Mouse (Mus musculus): ENCODE measurements at regions not wholly inside any gene's neighbourhood (a gene's known extent, or its start where the extent isn't known, plus 50 kb on each side); places are given as distances from the start of the nearest gene placed in this dataset.

- no peak for DNase-seq (ENCODE audit: low read depth, low spot score)
Measured at GRCm38 (mm10) chr1:92341846-92342540, 131.7 kb downstream of the Ndufa10 start.

- no peak for DNase-seq (ENCODE audit: low read depth, low spot score)
Measured at GRCm38 (mm10) chr1:92340644-92341043, 133.0 kb downstream of the Ndufa10 start.

DNA sequence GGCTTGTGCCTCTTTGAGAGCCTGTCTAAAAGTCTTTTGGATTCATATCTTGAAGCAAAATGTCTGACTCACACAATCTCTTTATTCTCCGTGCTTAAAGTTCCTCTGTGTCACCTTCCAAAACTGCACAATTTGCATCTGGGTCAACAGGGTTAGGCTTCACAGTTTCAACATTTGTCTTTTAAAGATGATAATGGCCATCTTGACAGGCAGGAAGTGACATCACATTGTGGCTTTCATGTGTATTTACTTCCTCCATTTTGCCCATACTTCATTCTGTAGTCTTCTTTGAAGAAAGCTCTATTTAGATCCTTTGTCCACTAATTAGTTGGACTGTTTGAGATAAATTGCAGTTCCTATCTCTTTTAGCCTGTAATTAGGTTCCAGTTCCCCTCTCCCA is 135.1 kb downstream of the Ndufa10 start:
- no peak for DNase-seq (ENCODE audit: low read depth, low spot score)

- DNase-seq (ENCODE audit: low read depth, low spot score): peak; percentile 42
Measured at GRCm38 (mm10) chr1:92337450-92337849, 136.2 kb downstream of the Ndufa10 start.

DNA sequence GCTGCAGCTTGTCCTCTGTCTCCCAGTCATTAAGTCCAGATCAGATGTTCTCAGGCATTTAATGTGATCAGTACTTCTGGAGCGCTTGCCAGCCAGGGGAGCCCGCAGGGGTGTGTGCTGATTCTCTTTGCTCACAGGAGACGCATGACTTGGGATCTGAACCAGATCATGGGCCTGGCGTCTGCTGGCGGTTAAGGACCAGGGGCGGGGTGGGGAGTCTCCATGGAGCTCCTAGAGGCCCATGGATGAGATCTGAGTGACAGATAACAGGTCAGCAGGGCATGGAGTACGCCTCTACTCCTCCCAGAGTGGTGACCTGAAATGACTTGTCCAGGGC is 136.7 kb upstream of the Hdac4 start:
- no peak for DNase-seq (ENCODE audit: low read depth, low spot score)

DNA sequence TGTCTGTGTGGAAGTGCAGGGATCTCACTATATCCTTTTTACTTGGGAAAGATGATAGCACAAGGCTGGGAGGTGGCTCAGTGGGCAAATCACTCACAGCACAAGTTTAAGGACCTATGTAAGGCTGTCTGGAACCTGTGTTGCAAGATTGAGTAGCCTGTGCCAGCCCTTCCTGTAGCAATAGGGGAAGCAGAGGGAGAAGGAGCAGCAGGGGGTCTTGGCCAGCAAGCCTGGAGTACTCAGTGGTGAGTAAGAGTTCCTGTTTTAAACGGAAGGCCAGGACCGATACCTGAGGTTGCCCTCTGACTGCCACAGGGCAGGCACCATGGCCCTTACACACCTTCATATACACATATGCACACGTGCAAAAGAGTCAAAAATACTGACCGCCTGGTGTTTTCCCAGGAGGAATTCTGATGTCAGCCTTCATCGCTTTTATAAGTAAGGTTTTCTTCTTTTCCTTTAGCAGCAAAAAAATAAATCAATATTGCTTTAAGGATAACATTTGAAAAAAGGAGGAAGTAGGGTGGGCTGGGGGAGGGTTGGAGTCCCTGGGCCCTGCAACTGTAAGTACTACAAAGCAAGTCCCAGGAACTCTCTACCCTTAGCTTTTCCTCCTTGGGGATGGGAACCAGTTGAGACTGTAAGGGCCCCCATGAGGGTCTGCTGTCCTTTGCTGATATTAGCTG is 136.2 kb upstream of the Hdac4 start:
- no peak for DNase-seq (ENCODE audit: low read depth, low spot score)

DNA sequence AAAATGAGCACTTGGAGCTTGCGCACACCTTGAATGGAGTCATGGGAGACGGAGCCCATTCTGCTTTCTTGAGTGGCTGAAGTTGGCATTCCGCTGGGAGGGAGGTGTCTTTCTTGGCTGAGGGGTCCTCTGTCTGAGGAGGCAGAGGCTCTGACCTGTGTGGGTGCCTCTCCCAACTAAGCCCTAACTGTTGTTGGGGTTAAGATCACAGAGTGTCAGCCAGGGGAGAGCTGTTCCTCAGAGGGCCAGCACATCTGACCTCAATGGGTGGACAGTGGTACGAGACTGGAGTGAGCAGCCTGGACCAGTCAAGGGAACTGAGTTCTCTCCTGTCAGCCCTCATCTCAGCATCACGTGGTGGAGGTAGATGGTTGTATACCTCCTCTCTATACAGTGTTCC is 134.7 kb upstream of the Hdac4 start:
- no peak for DNase-seq (ENCODE audit: low read depth, low spot score)

- DNase-seq (ENCODE audit: low read depth, low spot score): no peak
Measured at GRCm38 (mm10) chr1:92329491-92329890, 134.0 kb upstream of the Hdac4 start.

DNA sequence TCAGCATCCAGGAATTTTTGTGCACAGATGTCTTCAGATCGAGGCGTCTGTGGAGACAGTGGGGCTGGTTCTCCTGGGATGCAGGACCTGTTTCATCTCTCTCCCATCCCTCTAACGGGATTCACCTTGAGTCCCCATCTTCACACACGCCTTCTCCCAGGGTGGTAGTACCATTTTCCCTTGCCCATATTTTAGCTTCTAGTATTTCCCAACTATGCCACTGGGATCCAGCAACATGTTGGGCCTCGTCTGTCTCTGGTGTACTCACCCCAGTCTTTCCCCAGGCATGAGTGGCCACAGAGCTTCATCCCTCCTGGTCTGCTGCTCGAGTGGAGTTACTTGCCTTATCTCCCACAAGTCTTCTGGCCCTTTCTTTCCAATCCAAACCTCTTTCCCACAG is 131.6 kb upstream of the Hdac4 start:
- no peak for DNase-seq (ENCODE audit: low read depth, low spot score)

DNA sequence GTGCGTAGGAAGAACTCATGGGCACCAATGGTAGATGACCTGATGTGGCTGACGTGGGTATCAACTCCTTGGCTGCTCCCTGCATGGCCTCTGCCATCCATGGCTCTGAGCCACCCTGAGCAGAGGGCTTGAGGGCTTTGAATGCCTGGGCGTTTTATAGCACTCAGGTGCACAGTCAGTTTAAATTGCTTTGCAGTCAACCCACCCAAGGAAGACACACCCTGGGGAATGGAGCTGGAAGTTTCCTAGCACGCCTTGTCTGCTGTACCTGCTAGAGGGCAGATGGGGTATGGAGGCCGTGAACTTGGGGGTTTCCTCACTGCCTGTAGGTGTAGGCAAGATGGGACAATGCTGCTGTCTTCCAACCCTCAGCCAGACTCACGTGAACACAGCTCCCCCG is 129.8 kb upstream of the Hdac4 start:
- DNase-seq (ENCODE audit: low read depth, low spot score): no peak

GRCm38 (mm10) chr1:92324091-92324950 is 128.8 kb upstream of the Hdac4 start:
- no peak for DNase-seq (ENCODE audit: low read depth, low spot score)

- DNase-seq (ENCODE audit: low read depth, low spot score): no peak
Measured at GRCm38 (mm10) chr1:92317131-92317530, 121.6 kb upstream of the Hdac4 start.

DNA sequence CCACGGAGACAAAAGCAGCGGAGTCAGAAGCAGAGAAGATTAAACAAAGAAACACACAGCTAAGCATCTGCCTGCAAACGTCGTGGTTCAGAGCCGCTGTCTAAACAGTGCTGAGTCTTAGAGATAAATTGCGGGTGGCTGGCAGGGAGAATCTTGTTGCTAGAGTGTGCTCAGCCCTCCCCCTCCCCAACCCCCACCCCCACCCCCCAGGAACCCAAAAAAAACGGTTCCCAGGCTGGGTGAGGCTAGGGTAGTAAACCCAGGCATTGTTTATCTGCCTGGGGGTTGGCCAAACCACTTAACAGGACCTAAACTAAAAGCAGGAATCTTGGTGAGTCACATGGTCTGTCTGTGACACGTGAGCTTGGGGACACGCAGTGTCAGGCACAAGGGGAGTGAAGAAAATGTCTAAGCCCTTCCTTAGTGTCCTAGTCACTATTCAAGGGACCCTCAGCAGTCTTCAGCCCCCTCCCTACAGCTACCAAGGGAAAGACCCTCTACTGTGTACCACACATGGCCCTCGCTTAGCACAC is 120.8 kb upstream of the Hdac4 start:
- DNase-seq (ENCODE audit: low read depth, low spot score): no peak

DNA sequence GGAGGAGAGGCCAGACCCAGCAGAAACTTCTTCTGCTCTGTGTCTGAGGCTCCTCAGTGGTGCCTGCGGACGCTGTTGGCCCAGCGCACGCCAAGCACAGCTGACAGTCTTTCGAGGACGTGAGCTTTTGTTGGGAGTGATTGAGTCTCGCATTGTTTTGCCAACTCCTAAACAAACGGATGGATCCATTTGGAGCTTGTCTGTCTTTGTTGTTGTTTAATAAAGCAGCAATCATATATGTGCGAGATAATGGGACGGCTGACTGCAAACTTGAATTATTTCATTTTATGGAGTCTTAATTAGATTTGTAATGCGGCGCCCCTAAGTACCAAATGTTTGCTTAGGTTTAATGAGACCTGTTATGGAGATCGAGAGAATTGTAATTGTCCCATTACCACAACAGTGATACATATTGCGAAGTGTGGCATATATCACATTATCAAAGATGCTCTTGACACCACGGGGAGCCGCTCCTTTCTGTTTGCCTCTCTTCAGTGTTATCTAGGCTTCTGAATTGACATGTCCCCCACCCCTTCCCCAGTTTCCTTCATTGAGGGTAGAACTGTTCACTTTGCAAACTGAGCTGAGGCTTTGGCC is 117.6 kb upstream of the Hdac4 start:
- no peak for DNase-seq (ENCODE audit: low read depth, low spot score)

DNA sequence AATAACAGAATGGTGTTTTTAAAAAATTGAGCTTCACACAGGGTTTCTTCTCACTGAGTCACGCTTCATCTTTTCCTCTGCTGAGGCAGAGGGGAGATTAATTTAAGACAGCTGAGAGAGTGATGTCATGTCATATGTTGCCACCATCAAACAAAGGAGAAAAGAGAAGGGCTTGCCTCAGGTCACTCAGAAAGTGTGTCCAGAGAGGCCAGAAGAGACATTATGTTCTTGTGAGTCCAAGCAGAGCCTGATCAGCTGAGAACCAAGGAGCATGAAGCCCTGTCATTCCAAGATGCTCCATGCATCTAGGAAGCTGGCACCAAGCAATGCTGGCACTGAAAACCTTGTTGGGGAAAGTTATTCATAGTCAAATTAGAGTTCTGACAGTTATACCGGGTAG is 114.4 kb upstream of the Hdac4 start:
- DNase-seq (ENCODE audit: low read depth, low spot score): no peak

DNA sequence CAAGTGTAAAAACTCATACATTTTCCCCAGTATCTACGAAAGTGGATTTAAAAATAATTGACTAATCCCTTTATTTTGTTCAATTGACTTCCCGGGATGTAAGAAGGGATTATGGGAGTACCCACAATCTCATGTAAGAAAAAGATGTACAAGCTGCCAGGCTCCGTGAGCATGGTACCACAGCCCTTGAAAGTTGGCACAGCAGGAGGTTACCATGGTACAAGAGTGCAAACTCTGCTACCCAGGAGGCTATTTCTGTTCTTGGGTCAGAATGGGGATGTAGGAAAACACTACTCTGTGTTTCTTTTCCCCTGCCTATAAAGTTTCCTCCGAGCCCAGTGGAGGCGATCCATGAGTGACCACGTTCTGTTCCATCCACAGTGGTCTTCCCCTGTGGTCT is 113.9 kb upstream of the Hdac4 start:
- DNase-seq (ENCODE audit: low read depth, low spot score): no peak

GRCm38 (mm10) chr1:92308537-92308936 is 113.0 kb upstream of the Hdac4 start:
- DNase-seq (ENCODE audit: low read depth, low spot score): no peak

DNA sequence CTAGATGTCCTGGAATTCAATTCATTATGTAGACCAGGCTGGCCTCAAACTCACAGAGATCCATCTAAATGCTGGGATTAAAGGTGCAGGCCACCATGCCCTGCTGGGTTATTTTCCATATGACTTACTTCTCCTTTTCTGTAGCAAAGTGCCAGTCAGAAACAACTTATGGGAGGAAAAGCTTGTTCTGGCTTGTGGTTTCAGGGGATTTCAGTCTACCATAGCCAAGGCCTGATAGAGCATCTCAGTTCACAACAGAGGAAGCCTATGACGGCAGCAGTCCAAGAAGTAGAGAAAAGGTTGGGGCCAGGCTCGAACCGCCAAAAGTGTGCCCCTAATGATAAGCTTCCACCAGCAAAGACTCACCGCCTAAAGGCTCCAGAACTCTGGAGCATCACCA is 110.5 kb upstream of the Hdac4 start:
- no peak for DNase-seq (ENCODE audit: low read depth, low spot score)

DNA sequence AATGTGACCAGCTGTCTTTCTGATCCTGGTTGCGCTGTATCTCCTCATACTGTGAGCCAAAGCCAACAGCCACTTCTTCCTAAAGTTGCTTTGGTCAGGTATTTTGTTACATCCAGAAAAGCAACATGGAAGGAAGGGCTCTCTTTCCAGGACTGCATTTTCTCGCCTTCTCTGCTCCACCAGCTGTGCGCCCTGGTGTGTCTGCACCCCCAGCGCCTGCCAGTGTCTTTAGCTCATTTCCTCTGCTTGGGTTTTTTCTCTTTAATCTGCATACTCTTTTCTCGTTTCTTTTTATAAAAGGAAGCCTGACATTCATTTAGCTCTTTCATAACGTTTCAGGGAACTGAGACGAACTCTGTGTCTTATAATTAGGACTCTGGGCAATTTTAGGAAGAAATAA is 103.5 kb upstream of the Hdac4 start:
- no peak for DNase-seq (ENCODE audit: low read depth, low spot score)

- DNase-seq (ENCODE audit: low read depth, low spot score): no peak
Measured at GRCm38 (mm10) chr1:92292681-92293380, 97.3 kb upstream of the Hdac4 start.

DNA sequence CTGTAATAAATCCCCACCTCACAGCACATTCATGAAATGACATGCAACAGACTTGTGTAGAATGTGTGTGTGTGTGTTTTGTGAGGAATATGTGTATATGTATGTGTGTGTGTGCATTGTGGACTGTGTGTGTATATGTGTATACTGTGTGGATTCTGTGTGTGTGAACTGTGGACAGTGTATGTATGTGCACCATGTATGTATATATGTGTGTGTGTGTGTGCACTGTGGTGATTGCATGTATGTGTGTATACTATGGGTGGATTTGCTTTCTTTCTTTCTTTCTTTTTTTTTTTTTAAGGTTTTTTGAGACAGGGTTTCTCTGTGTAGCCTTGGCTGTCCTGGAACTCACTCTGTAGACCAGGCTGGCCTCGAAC is 91.5 kb upstream of the Hdac4 start:
- no peak for DNase-seq (ENCODE audit: low read depth, low spot score)
